Mouse (Mus musculus) kidney, postnatal 36 days (tissue): ENCODE measurements around the gene Crygc.
"Not testable (repeated sequence)": the region's sequence is repeated elsewhere in the genome, so short reads cannot be mapped to it uniquely, and the experiment has no call there.

Experiments used
- DNase-seq, 2 experiments: peaks; one replicate each; pipeline ENCODE4 v3.0.0; 2021 to 2022; ENCODE audit warnings: mixed read lengths in 2 of 2

Gene Crygc

DNA sequence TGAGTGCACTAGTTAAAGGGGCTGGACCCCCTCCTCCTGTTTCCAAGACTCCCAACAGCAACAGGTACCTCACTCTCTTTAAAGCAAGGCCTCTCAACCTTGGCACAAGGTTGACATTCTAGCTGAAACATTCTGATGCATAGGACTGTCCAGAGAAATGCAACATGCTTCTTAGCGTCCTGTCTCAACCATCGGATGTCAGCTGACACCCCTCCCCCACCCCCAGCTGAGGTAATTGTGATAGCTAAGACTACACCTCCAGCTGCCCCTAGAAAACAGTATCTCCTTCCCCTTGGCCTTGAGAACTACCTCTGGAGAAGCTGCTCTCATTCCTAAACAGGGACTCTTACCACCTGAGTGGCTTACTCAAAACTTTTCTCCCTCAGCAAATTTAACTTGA lies 21.3 kb downstream of the Crygc start:
- no peak for DNase-seq

DNA sequence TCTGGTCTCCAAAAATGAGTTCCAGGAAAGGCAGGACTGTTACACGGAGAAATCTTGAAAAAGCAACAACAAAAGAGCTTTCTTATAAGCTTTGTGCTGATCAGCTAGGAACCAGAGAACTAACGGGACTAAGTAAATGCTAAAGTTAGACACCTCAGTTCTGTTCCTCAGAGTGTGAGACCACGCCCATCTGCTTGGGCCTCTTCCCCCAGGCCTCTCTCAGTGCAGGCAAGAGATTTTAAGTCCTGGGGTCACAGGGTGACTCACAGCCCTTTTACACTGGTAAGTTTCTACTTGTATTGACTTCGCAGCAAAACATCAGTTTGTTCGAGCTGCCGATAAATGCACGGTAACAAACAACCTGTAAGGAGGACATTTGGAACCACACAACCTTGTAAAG lies 21.8 kb downstream of the Crygc start:
- DNase-seq = no peak

DNA sequence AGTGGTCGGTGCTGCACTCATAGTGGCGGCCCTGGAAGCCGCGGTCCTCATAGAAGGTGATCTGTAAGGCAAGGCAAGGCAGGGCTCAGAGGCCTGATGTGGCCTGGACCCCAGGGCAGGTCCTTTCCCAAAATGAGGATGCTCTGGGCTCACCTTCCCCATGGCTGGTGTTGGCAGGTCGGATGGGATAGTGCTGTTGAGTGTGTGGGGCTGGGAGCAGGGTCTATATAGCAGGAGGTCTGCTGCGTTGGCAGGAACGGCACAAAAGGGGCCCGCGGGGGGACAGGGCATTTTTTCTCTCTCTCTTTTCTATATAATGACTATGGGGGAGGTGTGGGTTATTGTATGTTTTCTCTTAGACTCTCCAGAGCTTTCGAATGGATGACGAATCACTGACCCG lies 22.5 kb downstream of the Crygc start, which contains the start of gene Cryge:
TSS of gene Cryge (minus strand) at position 198 of the 400 bp plus-strand sequence.
- DNase-seq = not testable (repeated sequence)

- DNase-seq = peak; percentile 59 to 77
Observed at GRCm38 (mm10) chr1:65048781-65049180, 24.7 kb downstream of the Crygc start.

- DNase-seq = peak; percentile 23 to 48
Observed at GRCm38 (mm10) chr1:65046401-65047109, 26.9 kb downstream of the Crygc start.

DNA sequence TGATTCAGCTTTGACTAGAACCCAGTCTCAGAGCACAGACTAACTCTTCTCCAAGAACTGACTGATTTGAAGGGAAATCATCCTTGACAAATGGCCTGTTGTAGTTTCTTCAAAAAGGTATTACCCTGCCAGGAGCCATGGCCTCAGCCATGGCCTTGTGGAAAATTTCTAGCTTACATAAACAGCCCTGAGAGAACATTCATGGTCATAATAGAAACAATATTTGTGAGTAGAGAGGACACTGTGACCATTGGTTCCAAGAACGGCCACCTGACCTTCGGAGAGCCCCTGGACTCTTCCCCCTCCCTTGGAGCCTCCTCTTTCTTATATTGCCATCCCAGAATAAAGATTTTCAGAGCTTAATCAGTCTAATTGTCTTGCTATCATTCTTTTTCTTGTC lies 30.1 kb downstream of the Crygc start:
- no peak for DNase-seq

DNA sequence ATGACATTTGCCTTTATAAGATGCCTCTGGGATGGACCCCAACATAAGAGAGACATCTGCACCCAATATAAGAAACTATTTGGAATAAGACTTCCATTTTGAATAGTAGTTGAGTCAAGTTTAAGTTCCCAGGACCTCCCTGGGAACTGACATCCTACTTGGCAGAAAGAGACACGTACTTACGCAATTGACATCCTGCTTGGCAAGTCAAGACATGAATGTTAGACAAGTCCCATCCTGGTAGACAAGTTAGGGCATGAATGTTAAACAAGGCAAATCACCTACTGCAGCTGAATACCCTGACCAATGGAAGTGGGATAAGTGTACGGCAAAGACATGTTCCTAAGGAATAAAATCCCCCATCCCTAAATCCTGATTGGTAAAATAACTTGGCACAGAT lies 31.7 kb downstream of the Crygc start:
- no peak for DNase-seq

DNA sequence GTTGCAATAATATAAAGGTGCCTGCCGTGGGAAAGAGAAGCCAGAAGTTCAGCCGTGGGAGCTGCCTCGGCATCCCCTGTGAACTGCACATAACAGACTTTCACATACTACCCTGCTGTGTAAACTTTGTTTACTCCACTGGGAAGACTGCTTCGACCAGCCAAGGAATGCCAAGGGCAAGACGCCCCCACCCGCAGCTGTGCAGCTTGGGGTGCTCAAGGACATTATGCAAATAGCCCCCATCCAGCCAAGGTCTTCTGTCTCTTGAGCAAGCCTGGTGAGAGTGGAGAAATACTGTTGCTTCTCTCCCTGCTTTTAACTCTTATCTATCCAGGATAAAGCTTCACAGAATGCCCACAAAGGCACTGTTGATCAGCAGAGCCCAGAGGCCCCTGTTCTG lies 32.7 kb downstream of the Crygc start:
- no peak for DNase-seq

- no peak for DNase-seq
Observed at GRCm38 (mm10) chr1:65039679-65040078, 33.8 kb downstream of the Crygc start.

GRCm38 (mm10) chr1:65037542-65037941 lies 35.9 kb downstream of the Crygc start:
- no peak for DNase-seq

- DNase-seq = no peak
Observed at GRCm38 (mm10) chr1:65035513-65035912, 38.0 kb downstream of the Crygc start.

- DNase-seq = no peak
Observed at GRCm38 (mm10) chr1:65032641-65033040, 40.8 kb downstream of the Crygc start, which contains the start of gene Akr1cl. Akr1cl (minus strand) TSS chr1:65032759.

DNA sequence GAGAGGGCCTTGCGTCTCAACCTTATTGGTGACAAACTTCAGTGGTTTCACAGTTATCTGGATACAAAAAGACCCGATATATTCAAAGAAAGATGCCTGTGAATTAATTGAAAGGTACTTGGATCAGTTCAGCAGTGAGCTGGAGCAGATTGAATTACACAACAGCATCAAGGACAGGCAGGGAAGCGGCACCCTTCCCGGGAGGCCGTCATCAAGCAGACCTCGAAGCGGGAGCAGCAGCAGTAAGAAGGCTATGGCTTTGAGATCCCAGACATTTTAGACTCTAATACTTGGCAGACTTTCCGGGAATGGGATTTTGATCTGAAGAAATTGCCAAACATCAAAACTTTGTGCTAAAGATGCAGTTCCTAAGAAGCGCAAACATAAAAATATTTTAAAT lies 45.3 kb downstream of the Crygc start:
- DNase-seq = no peak
